18 mouse cellular contexts compared by ENCODE assay signal in the genomic region with DNA sequence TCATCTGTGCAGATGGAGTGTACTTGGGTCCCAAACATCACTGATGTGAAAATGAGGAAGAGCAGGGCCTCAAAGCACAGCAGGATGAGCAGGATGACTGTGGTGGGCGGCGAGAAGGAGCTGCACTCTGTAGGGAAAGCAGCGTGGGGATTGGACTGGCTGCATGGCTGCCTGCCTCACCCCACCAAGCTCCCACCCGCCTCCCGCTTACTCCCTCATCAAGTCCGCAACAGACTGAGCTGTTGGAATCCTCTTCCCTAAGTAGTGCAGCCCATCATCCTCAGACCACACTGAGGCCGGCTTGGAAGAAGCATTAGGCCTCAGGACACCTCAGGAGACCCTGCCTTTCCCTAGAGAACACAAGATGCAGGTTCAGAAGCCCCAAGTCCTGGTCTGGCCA. TPM values are rescaled to one million over a fixed set of nuclear protein-coding genes. Genes with fewer than 3 reads are reported as not detected.
DNase-seq lines count a peak whose midpoint lies in the region; ATAC-seq lines count a peak whose summit lies in the region.
"Had no signal": no experiment of that assay in that cellular context is flagged by ENCODE, and none has a peak within 500 bp of the region (broad histone marks: within the 10 kb centered on the region; RNA-seq: fewer than 3 reads in every experiment).

No protein-coding gene starts in this region.

- no peak for DNase-seq in kidney, adult 18-20 months
- peak; percentile 6 for DNase-seq in layer of hippocampus, adult 11-12 months (ENCODE audit: low spot score)
- DNase-seq in layer of hippocampus, adult 9-10 months (ENCODE audit: low spot score), result no peak
- DNase-seq in right cerebral cortex, adult 2 months (ENCODE audit: low spot score in 2 of 2), result peak; percentile 5 to 18
- no peak for DNase-seq in right cerebral cortex, postnatal 4 days
- DNase-seq in forebrain, embryonic 10.5 days (ENCODE audit: extremely low spot score, low spot score), result no peak
- DNase-seq: adrenal gland, adult 2 months; adrenal gland, postnatal 25 days; cerebellum, adult 2 months; cerebellum, postnatal 10 days; gastrocnemius, adult 2 months; gastrocnemius, postnatal 25 days had no signal

- WGBS in kidney, embryonic 15.5 days, result 69% methylated on average over 7 of the region's 7 CpGs
- WGBS in forebrain, embryonic 10.5 days, result 93% methylated on average over 7 of the region's 7 CpGs

- H3K27ac ChIP-seq in kidney, embryonic 15.5 days, result peak overlapping the region; percentile 60
- H3K27ac ChIP-seq in forebrain, embryonic 10.5 days, result no peak overlapping the region
- H3K27ac ChIP-seq: embryonic facial prominence, embryonic 10.5 days; gastrocnemius, adult 2 months; hindbrain, embryonic 10.5 days; hindbrain, embryonic 14.5 days had no signal

- peaks cover 91% of the 10 kb centered on the region for H3K36me3 ChIP-seq in kidney, embryonic 15.5 days
- peaks cover 100% of the 10 kb centered on the region for H3K36me3 ChIP-seq in forebrain, embryonic 10.5 days (replicated peaks)

- H3K4me3 ChIP-seq in kidney, embryonic 15.5 days (replicated peaks), result no peak overlapping the region
- H3K4me3 ChIP-seq in forebrain, embryonic 10.5 days, result no peak overlapping the region
- H3K4me3 ChIP-seq: embryonic facial prominence, embryonic 10.5 days; gastrocnemius, adult 2 months; heart, embryonic 12.5 days; hindbrain, embryonic 10.5 days had no signal

- no peak overlapping the region for H3K9ac ChIP-seq in kidney, embryonic 15.5 days
- H3K9ac ChIP-seq: heart, embryonic 12.5 days; hindbrain, embryonic 14.5 days had no signal

- H3K9me3 ChIP-seq in kidney, embryonic 15.5 days (replicated peaks), result no peaks in the 10 kb centered on the region
- no peaks in the 10 kb centered on the region for H3K9me3 ChIP-seq in forebrain, embryonic 10.5 days
- H3K9me3 ChIP-seq: embryonic facial prominence, embryonic 10.5 days; heart, embryonic 12.5 days; hindbrain, embryonic 10.5 days had no signal

- 0 out of 2 replicates have a peak, but pooled peaks cover 6% of the 10 kb centered on the region for H3K4me1 ChIP-seq in kidney, embryonic 15.5 days
- H3K4me1 ChIP-seq in forebrain, embryonic 10.5 days, result no peaks in the 10 kb centered on the region
- H3K4me1 ChIP-seq: embryonic facial prominence, embryonic 10.5 days; heart, embryonic 12.5 days; hindbrain, embryonic 10.5 days had no signal

- H3K4me2 ChIP-seq in kidney, embryonic 15.5 days, result no peak overlapping the region
- H3K4me2 ChIP-seq: heart, embryonic 12.5 days; hindbrain, embryonic 14.5 days had no signal

- peak; percentile 51; the same call in 1 of the 2 replicates for ATAC-seq in kidney, embryonic 15.5 days (replicated peaks; ENCODE audit: low FRiP score)
- ATAC-seq: forebrain, embryonic 14.5 days had no signal

- H3K27me3 ChIP-seq in kidney, embryonic 15.5 days, result no peaks in the 10 kb centered on the region
- no peaks in the 10 kb centered on the region for H3K27me3 ChIP-seq in forebrain, embryonic 10.5 days (ENCODE audit: poor library complexity, severe bottlenecking)
- H3K27me3 ChIP-seq: heart, embryonic 12.5 days had no signal

RNA-seq across cellular contexts. Expression of a gene that starts 32.6 kb away (rescaled TPM):
- polyA plus RNA-seq in kidney, embryonic 15.5 days (2015; fragmentation: Nextera tagmentation; extraction: Ambion mirVana), result 73.2 and 75.9 TPM in 2 replicates
- 83.6 and 85.8 TPM in 2 replicates for polyA plus RNA-seq in forebrain, embryonic 10.5 days (2016; fragmentation: Nextera tagmentation; extraction: Ambion mirVana)

RNA-seq across cellular contexts. Expression of a gene that starts 32.7 kb away (rescaled TPM):
- 125 and 133 TPM in 2 replicates for polyA plus RNA-seq in kidney, embryonic 15.5 days (2015; fragmentation: Nextera tagmentation; extraction: Ambion mirVana)
- polyA plus RNA-seq in forebrain, embryonic 10.5 days (2016; fragmentation: Nextera tagmentation; extraction: Ambion mirVana), result 166 and 168 TPM in 2 replicates

RNA-seq across cellular contexts. Expression of a gene that starts 45.8 kb away (rescaled TPM):
- polyA plus RNA-seq in kidney, embryonic 15.5 days (2015; fragmentation: Nextera tagmentation; extraction: Ambion mirVana), result 0.41 and 0.70 TPM in 2 replicates
- polyA plus RNA-seq in forebrain, embryonic 10.5 days (2016; fragmentation: Nextera tagmentation; extraction: Ambion mirVana), result 0.36 and 0.43 TPM in 2 replicates

RNA-seq across cellular contexts. Expression of a gene that starts 59.2 kb away (rescaled TPM):
- 19.9 and 20.9 TPM in 2 replicates for polyA plus RNA-seq in kidney, embryonic 15.5 days (2015; fragmentation: Nextera tagmentation; extraction: Ambion mirVana)
- polyA plus RNA-seq in forebrain, embryonic 10.5 days (2016; fragmentation: Nextera tagmentation; extraction: Ambion mirVana), result 15.4 and 17.8 TPM in 2 replicates

Comparison
In these comparisons a context has a peak if more than half of its experiments do, and no peak if none do; other contexts are left out.
1. DNase-seq: peak in layer of hippocampus, adult 11-12 months (single experiment) and right cerebral cortex, adult 2 months (2 of 2); none in kidney, adult 18-20 months (single experiment), layer of hippocampus, adult 9-10 months (single experiment), right cerebral cortex, postnatal 4 days (single experiment) and forebrain, embryonic 10.5 days (single experiment).